Mouse (Mus musculus): ENCODE data around the gene I0C0044D17Rik.
"Not testable (repeated sequence)": the region's sequence is repeated elsewhere in the genome, so short reads cannot be mapped to it uniquely, and the experiment has no call there.

Gene I0C0044D17Rik

DNA sequence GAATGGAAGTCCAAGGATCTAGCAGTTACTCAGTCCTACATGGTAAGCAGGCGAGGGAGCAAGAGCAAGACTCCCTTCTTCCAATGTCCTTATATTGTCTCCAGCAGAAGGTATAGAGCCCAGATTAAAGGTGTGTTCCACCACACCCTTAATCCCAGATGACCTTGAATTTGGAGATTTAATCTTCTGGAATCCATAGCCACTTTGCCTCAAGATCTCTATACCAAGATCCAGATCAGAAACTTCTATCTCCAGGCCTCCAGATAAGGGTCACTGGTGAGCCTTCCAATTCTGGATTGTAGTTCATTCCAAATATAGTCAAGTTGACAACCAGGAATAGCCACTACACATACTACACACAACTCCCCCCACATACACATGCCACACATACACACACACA lies at the start of gene I0C0044D17Rik:
TSS of gene I0C0044D17Rik (minus strand) at position 101 of the 400 bp plus-strand sequence.
- DNase-seq (ENCODE audit: low spot score), result not testable (repeated sequence)

DNA sequence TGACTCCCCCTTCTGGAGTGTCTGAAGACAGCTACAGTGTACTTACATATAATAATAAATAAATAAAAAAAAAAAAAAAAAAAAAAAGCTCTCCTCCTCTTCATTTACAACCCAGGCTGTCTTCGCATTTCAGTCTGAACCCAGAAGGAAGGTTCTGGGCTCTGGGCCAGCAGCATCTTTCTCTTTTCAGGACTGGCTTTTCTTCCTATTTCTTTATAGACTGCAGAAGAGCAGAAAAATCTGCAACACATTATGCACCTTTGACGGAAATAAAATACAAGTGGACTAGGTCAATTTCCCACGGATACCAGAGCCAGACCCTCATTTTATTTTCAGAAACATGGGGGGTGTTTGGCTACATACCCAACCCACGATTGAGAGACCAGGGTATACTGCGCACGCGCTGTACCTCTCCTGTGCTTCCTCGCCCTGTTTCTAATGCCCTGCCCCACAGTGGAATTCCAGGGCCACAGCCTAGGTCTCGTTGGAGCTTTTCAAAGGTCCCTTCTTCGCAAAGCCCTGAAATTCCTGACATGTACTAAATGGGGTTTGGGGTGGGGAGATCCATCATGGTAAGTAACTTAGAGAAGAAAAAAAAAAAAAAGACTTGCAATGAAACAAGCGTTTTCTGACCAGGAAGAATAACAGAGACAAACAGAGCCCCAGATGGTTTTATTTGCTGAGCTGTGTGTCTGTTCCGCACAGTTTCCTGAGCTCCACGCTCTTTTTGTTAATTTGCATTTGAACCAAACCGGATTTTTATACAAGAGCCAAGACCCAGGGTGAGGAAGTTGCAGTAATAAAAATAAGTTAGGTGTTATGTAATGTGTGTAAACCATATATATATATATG lies 42.0 kb upstream of the I0C0044D17Rik start:
- DNase-seq (ENCODE audit: low spot score), result no peak

- DNase-seq (ENCODE audit: low spot score), result no peak
Measured at GRCm38 (mm10) chr4:98864546-98864945, 40.9 kb upstream of the I0C0044D17Rik start.

DNA sequence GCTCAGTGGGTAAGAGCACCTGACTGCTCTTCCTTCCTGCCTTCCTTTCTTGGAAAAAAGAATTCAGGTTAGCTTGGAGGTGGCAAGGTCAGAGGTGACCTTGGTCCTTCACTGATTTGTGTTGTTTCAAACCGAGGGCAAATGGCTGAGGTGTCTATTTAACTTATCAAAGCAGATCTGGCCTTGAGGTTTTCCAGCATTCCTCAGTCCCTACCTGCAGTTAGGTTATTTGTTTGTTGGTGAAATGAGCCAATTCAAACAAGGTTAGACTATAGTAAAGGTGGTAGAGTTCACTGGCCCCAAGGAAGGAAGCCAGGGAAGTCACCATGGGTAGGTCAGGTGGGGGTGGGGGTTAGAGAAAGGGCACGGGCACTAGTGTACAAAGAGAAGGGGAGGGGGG lies 40.5 kb upstream of the I0C0044D17Rik start:
- DNase-seq (ENCODE audit: low spot score), result no peak

DNA sequence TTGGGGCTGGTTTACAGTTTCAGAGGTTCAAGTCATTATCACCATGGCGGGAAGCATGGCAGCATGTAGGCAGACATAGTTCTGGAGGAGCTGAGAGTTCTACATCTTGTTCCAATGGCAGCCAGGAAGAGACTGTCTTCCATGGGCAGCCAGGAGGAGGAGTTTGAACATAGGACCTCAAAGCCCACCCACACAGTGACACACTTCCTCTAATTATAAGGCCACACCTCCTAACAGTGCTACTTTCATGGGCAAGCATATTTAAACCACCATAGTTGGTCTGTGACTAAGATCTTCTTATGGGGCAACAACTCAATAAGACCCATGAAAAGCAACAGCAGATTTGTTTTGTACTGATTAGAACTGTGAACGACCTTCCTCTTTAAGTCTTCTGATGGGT lies 39.8 kb upstream of the I0C0044D17Rik start:
- no peak for DNase-seq (ENCODE audit: low spot score)

DNA sequence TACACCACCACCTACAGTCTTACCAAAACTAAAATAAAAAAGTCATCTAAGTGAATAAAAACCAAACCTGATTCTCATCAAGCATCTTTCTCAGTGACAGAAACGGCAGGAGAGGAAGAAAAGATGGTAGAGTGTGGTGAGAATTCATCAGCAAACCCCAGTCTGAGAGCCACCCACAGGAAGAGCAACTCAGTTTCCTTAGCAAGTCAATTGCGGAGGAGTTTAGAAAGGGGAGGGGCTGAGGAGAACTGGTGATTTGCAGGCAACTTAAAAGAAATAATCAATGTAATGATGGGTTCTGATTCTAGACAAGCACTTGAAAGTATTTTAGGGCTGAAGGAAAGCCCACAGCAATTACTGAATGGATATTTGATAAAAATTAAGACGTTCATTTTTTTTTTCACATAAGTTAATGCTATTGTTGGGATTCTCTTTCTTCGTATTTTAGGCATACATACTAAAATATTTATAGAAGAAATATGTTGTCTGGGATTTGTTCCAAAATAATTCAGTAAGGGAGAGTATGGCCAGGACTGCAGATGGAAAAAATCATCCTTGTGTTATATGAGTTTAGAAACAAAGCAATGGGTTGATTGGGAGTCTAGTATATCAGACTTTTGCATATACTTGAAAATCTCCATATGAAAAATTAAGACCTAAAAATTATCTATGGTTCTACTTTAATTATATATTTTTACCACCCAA lies 34.7 kb upstream of the I0C0044D17Rik start:
- no peak for DNase-seq (ENCODE audit: low spot score)

- no peak for DNase-seq (ENCODE audit: low spot score)
Measured at GRCm38 (mm10) chr4:98857037-98857648, 33.5 kb upstream of the I0C0044D17Rik start.

GRCm38 (mm10) chr4:98853926-98854325 lies 30.3 kb upstream of the I0C0044D17Rik start:
- DNase-seq (ENCODE audit: low spot score), result no peak

DNA sequence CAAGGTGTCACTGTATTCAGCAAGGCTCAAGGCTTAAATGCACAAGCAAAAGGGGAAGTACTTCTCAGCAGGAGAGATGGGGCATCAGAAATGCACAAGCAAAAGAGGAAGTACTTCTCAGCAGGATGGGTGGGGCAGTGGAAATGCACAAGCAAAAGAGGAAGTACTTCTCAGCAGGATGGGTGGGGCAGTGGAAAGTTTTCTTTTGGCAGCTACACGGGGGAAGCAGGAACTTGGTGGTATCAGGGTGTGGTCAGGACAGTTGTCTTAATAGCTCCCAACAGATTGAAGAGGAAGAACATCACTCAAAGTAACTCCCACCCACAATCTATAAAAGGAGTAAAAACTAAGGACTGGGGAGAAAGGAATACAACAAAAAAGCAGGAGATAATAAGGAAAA lies 26.8 kb upstream of the I0C0044D17Rik start:
- not testable (repeated sequence) for DNase-seq (ENCODE audit: low spot score)

DNA sequence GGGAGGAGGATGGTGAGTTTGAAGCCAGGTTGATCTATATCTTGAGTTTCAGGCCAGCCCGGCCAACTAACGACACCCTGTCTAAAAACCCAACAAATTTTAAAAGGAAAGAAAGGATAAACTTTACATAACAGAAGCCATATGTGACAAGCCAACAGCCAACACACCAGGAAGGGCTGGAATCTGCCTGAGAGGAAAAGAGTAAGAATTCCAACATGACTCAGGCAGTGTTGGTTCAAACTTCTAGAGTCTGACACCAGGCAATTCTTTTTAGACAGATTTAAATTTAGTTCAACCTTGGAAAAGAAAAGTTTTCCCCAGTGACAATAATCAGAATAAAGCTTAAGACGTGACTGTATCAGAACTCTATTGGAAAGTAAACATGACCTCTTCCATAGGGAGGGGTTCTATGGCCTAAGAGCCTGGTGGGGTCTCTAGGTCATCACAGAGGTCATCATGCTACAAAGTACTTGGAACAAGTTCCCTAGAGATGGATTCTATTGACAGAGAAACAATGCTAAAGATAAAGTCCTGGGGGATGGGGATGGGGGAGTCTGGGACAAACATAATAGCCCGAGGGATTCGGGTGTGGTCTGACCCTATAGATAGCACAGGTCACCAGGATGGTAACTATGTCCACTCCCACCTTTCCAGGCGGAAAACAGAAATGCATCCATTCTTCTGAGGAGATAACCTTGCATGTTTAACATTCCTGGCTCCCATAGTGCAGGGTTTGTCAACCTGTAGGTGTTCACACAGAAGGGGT lies 23.7 kb upstream of the I0C0044D17Rik start:
- DNase-seq (ENCODE audit: low spot score), result no peak

DNA sequence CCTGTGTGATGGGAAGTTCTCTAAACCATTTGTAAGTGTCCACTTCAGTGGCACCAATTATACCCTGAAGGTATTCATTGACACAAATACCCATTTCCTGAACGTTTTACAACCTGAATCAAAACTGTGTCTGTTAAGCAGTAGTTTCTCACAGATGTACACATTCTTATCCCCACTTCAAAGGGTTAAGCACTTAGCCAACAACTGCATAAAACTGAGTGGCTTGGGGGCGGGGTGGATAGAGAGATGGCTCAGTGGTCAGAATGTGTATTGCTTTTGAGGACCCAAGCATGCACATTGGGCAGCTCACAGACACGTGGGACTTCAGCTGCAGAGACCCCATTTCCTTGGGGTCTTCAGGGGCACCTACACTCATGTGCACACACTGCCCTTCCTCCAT lies 22.8 kb upstream of the I0C0044D17Rik start:
- DNase-seq (ENCODE audit: low spot score), result no peak

DNA sequence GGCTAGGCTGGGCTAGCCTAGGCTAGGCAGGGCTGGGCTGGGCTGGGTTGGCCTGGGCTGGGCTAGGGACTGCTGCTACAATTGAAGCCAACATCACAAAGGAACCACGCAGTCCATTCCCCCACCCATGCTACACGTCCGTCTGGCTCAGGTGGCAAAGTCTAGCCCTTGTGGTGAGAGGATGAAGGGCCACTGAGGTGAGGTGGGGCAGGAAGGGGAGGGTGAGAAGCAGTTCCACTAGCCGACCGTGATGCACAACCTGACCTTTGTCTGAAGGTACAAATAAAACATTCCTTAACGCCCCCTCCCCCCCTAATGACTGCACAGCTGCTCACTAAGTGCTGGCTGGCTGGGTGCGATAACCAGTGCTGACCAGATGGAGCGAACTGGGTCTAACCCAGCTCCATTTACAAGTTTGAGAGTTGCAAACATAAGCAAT lies 22.1 kb upstream of the I0C0044D17Rik start:
- DNase-seq (ENCODE audit: low spot score), result no peak

DNA sequence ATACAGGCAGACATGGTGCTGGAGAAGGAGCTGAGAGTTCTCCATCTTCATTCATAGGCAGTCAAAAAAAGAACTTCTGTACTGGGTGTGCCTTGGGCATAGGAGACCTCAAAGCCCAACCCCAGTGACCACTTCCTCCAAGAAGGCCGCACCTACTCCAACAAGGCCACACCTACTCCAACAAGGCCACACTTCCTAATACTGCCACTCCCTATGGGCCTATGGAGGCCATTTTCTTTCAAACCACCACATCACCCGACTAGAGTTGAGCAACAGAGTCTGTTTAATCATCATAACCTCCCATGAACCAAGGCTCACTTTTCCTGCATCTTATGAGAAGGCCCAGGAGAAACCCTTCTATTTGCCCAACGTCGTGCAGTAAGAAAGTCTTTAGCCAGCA lies 21.6 kb upstream of the I0C0044D17Rik start:
- DNase-seq (ENCODE audit: low spot score), result no peak

GRCm38 (mm10) chr4:98843906-98844597 lies 20.4 kb upstream of the I0C0044D17Rik start:
- no peak for DNase-seq (ENCODE audit: low spot score)

- DNase-seq (ENCODE audit: low spot score), result not testable (repeated sequence)
Measured at GRCm38 (mm10) chr4:98841251-98841650, 17.6 kb upstream of the I0C0044D17Rik start.

GRCm38 (mm10) chr4:98840526-98840925 lies 16.9 kb upstream of the I0C0044D17Rik start:
- DNase-seq (ENCODE audit: low spot score), result no peak

GRCm38 (mm10) chr4:98838913-98839312 lies 15.3 kb upstream of the I0C0044D17Rik start:
- no peak for DNase-seq (ENCODE audit: low spot score)

DNA sequence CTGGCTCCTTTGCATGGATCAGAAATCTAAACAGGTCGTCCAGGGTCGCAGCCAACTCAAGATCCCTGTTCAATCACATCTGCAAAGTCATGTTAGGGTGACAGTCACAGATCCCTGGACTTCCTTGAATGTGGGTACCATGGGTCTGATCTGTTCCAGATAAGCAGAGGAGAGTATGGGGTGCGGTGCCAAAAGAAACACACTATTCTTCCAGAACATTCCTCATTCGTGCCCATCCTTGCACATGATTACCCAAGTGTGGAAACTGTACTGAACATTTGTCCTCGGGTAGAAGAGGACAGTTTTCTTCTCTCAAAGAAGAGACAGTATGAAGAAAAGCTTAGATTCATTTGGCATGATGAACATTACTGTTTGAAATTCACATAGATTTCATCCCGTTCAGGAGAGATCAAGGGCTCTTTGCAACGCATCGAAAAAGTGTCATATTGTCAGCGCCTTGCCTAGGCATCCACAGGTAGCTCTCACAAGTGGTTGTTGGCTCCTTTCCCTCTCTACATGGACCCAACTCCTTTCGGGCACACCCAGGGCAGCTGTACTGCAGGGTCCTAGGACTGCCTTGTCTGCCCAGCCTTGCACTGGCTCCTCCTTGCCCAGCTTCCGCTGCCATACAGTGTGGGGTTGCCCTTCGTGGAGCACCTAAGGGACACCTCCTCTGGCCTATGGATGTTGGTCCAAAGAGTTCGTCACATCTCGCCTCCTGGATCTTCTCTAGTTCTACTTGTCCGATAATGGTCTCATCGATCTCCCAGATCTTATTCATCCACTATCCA lies 14.3 kb upstream of the I0C0044D17Rik start:
- DNase-seq (ENCODE audit: low spot score), result no peak

- no peak for DNase-seq (ENCODE audit: low spot score)
Measured at GRCm38 (mm10) chr4:98836519-98836918, 12.9 kb upstream of the I0C0044D17Rik start.

- no peak for DNase-seq (ENCODE audit: low spot score)
Measured at GRCm38 (mm10) chr4:98834782-98835181, 11.1 kb upstream of the I0C0044D17Rik start.

- DNase-seq (ENCODE audit: low spot score), result no peak
Measured at GRCm38 (mm10) chr4:98831726-98832125, 8.1 kb upstream of the I0C0044D17Rik start.

Measured in ovary, postnatal 14 days (tissue).